Mouse (Mus musculus) liver, embryonic 14.5 days (tissue): Measurements from ENCODE around the gene Olfr1437.

Experiments used
- CTCF ChIP-seq: IDR thresholded peaks from 2 replicates; pipeline ENCODE4 v1.5.1; 2016; ENCODE audit warnings: antibody characterized with exemption, low read depth, control low read depth
- EP300 ChIP-seq: IDR thresholded peaks from 2 replicates; pipeline ENCODE4 v1.6.1; 2016; ENCODE audit warnings: antibody characterized with exemption, low read depth

- TF ChIP-seq EP300 (no peak), CTCF (no peak)
Observed at GRCm38 (mm10) chr19:12373004-12373403, 48.1 kb upstream of the Olfr1437 start.
